Mouse (Mus musculus) midbrain, embryonic 16.5 days (tissue): Measurements from ENCODE around the gene Aak1. TPM values are rescaled to one million over a fixed set of nuclear protein-coding genes. Genes with fewer than 3 reads are reported as not detected.

ENCODE experiments used
- ATAC-seq: fragments of 200-750 bp; cut with Nextera tagmentation; 2 replicates; pipeline ENCODE4 v1.8.0; 2017; ENCODE audit warnings: moderate TSS enrichment
- H3K27ac ChIP-seq: fragments of 300-500 bp; sonication (generic); 2 replicates; pipeline ENCODE4 v1.5.1; 2014; ENCODE audit warnings: mild to moderate bottlenecking, low read length, mixed read lengths
- H3K27me3 ChIP-seq: fragments of 300-500 bp; sonication (generic); 2 replicates; pipeline ENCODE4 v1.6.1; 2014; ENCODE audit warnings: low read depth, low read length, mixed read lengths; ENCODE audit not compliant: control insufficient read depth, insufficient read depth
- H3K36me3 ChIP-seq: fragments of 300-500 bp; sonication (generic); 2 replicates; pipeline ENCODE4 v1.6.1; 2014; ENCODE audit warnings: mild to moderate bottlenecking, low read length, moderate library complexity, mixed read lengths; ENCODE audit not compliant: control insufficient read depth, insufficient read depth
- H3K4me1 ChIP-seq: fragments of 300-500 bp; sonication (generic); 2 replicates; pipeline ENCODE4 v1.6.1; 2014; ENCODE audit warnings: mild to moderate bottlenecking, low read length, mixed read lengths; ENCODE audit not compliant: control insufficient read depth, insufficient read depth
- H3K4me2 ChIP-seq: fragments of 300-500 bp; sonication (generic); 2 replicates; pipeline ENCODE4 v1.6.1; 2014; ENCODE audit warnings: mild to moderate bottlenecking, low read length, mixed read lengths
- H3K4me3 ChIP-seq: fragments of 300-500 bp; sonication (generic); 2 replicates; pipeline ENCODE4 v1.5.1; 2014; ENCODE audit warnings: low read depth, mild to moderate bottlenecking, low read length, moderate library complexity, mixed read lengths
- H3K9ac ChIP-seq: fragments of 300-500 bp; sonication (generic); 2 replicates; pipeline ENCODE4 v1.6.1; 2014; ENCODE audit warnings: low read depth, low read length, mixed read lengths
- H3K9me3 ChIP-seq: fragments of 300-500 bp; sonication (generic); replicated peaks from 2 replicates; pipeline ENCODE4 v1.6.1; 2014; ENCODE audit warnings: mild to moderate bottlenecking, low read length, mixed read lengths; ENCODE audit not compliant: control insufficient read depth, poor library complexity, severe bottlenecking
- WGBS: fragments of 180-500 bp; shearing (Covaris S2); extraction: QIAGEN DNeasy Blood & Tissue Kit; methylation state at CpG from one replicate; pipeline ENCODE4 v1.1.7; 2014; 5-methylcytosine and 5-hydroxymethylcytosine counted together
- polyA plus RNA-seq: library from polyadenylated mRNA; unstranded; fragments of >200 nt; fragmentation: Nextera tagmentation; extraction: Ambion mirVana; gene quantifications from 2 replicates; pipeline ENCODE4 v1.2.1, GENCODE M21; 2015

Aak1 gene
- polyA plus RNA-seq, result 44.6 and 47.8 TPM in 2 replicates

GRCm38 (mm10) chr6:86848915-86849644, at the start of gene Aak1:
TSS of gene Aak1 (plus strand) at chr6:86849517.
- H3K4me2 ChIP-seq, result peak within 1 kb of the TSS; percentile 84
- ATAC-seq, result peak; percentile 95

GRCm38 (mm10) chr6:86800467-86800866, 48.9 kb upstream of the Aak1 start:
- no peaks in the 10 kb centered on the region for H3K36me3 ChIP-seq
- WGBS, result 95% methylated on average over 3 of the region's 3 CpGs

More at GRCm38 (mm10) chr6:86848915-86849644, at the start of gene Aak1:
- peak within 1 kb of the TSS; percentile 88 for H3K4me3 ChIP-seq
- H3K9ac ChIP-seq, result peak within 1 kb of the TSS; percentile 88
- no peaks in the 10 kb centered on the region for H3K27me3 ChIP-seq
- H3K4me1 ChIP-seq, result peaks cover 42% of the 10 kb centered on the region
- peak within 1 kb of the TSS; percentile 96 for H3K27ac ChIP-seq
- under 1% methylated on average over 48 of the region's 60 CpGs for WGBS
- H3K9me3 ChIP-seq, result no peaks in the 10 kb centered on the region
- H3K36me3 ChIP-seq, result no peaks in the 10 kb centered on the region

GRCm38 (mm10) chr6:86801431-86801830, 47.9 kb upstream of the Aak1 start:
- Histone ChIP-seq H3K9ac (no peak overlapping the region), H3K27me3 (no peaks in the 10 kb centered on the region), H3K4me3 (no peak overlapping the region), H3K4me1 (no peaks in the 10 kb centered on the region), H3K36me3 (no peaks in the 10 kb centered on the region), H3K27ac (no peak overlapping the region), H3K9me3 (no peaks in the 10 kb centered on the region), H3K4me2 (no peak overlapping the region)
- WGBS, result 49% methylated on average over 11 of the region's 11 CpGs
- no peak for ATAC-seq

More at GRCm38 (mm10) chr6:86800467-86800866, 48.9 kb upstream of the Aak1 start:
- no peak overlapping the region for H3K4me3 ChIP-seq
- H3K9ac ChIP-seq, result no peak overlapping the region
- no peaks in the 10 kb centered on the region for H3K27me3 ChIP-seq
- no peaks in the 10 kb centered on the region for H3K9me3 ChIP-seq
- ATAC-seq, result no peak
- no peak overlapping the region for H3K4me2 ChIP-seq
- no peak overlapping the region for H3K27ac ChIP-seq
- no peaks in the 10 kb centered on the region for H3K4me1 ChIP-seq

GRCm38 (mm10) chr6:86804646-86805045, 44.7 kb upstream of the Aak1 start:
- no peak overlapping the region for H3K4me3 ChIP-seq
- no peaks in the 10 kb centered on the region for H3K4me1 ChIP-seq
- no peak overlapping the region for H3K4me2 ChIP-seq
- H3K27ac ChIP-seq, result no peak overlapping the region
- no peaks in the 10 kb centered on the region for H3K27me3 ChIP-seq
- no peaks in the 10 kb centered on the region for H3K9me3 ChIP-seq
- no peak overlapping the region for H3K9ac ChIP-seq
- H3K36me3 ChIP-seq, result no peaks in the 10 kb centered on the region
- no peak for ATAC-seq
- 83% methylated on average over 3 of the region's 3 CpGs for WGBS

GRCm38 (mm10) chr6:86806455-86807086, 42.7 kb upstream of the Aak1 start:
- 0 out of 2 replicates have a peak, but pooled peaks cover 4% of the 10 kb centered on the region for H3K4me1 ChIP-seq
- H3K4me2 ChIP-seq, result no peak overlapping the region
- no peak for ATAC-seq
- H3K27me3 ChIP-seq, result no peaks in the 10 kb centered on the region
- H3K4me3 ChIP-seq, result no peak overlapping the region
- H3K27ac ChIP-seq, result no peak overlapping the region
- no peak overlapping the region for H3K9ac ChIP-seq
- 3% methylated on average over 5 of the region's 5 CpGs for WGBS
- H3K9me3 ChIP-seq, result no peaks in the 10 kb centered on the region
- no peaks in the 10 kb centered on the region for H3K36me3 ChIP-seq

GRCm38 (mm10) chr6:86812919-86813318, 36.4 kb upstream of the Aak1 start:
- Histone ChIP-seq H3K27ac (no peak overlapping the region), H3K4me3 (no peak overlapping the region), H3K9ac (no peak overlapping the region)

GRCm38 (mm10) chr6:86813341-86813740, 36.0 kb upstream of the Aak1 start:
- H3K9ac ChIP-seq, result no peak overlapping the region
- WGBS, result 22% methylated on average over 3 of the region's 3 CpGs
- no peaks in the 10 kb centered on the region for H3K36me3 ChIP-seq
- H3K4me1 ChIP-seq, result peaks cover 4% of the 10 kb centered on the region; the same call in 1 of the 2 replicates
- no peak overlapping the region for H3K4me3 ChIP-seq
- H3K27me3 ChIP-seq, result no peaks in the 10 kb centered on the region
- H3K9me3 ChIP-seq, result no peaks in the 10 kb centered on the region
- H3K27ac ChIP-seq, result no peak overlapping the region
- ATAC-seq, result no peak
- H3K4me2 ChIP-seq, result no peak overlapping the region

More at GRCm38 (mm10) chr6:86812919-86813318, 36.4 kb upstream of the Aak1 start:
- H3K9me3 ChIP-seq, result no peaks in the 10 kb centered on the region
- ATAC-seq, result no peak
- no peak overlapping the region for H3K4me2 ChIP-seq
- peaks cover 4% of the 10 kb centered on the region; the same call in 1 of the 2 replicates for H3K4me1 ChIP-seq
- no peaks in the 10 kb centered on the region for H3K27me3 ChIP-seq
- no peaks in the 10 kb centered on the region for H3K36me3 ChIP-seq
- 61% methylated on average over 4 of the region's 4 CpGs for WGBS

- H3K27ac ChIP-seq, result no peak overlapping the region
- peak overlapping the region; percentile 38; the same call in 1 of the 2 replicates for H3K4me2 ChIP-seq
- H3K27me3 ChIP-seq, result no peaks in the 10 kb centered on the region
- WGBS, result 40% methylated on average over 3 of the region's 3 CpGs
- no peak overlapping the region for H3K4me3 ChIP-seq
- no peak overlapping the region; the same call in 1 of the 2 replicates for H3K9ac ChIP-seq
- no peaks in the 10 kb centered on the region for H3K9me3 ChIP-seq
- no peak for ATAC-seq
- H3K36me3 ChIP-seq, result no peaks in the 10 kb centered on the region
- peaks cover 4% of the 10 kb centered on the region; the same call in 1 of the 2 replicates for H3K4me1 ChIP-seq
Measured at GRCm38 (mm10) chr6:86814926-86815325, 34.4 kb upstream of the Aak1 start.

GRCm38 (mm10) chr6:86815436-86815835, 33.9 kb upstream of the Aak1 start:
- Histone ChIP-seq H3K36me3 (no peaks in the 10 kb centered on the region), H3K9me3 (no peaks in the 10 kb centered on the region), H3K27ac (no peak overlapping the region), H3K9ac (0 out of 2 replicates have a peak overlapping the region, but pooled peaks have one; percentile 4), H3K4me2 (peak overlapping the region; percentile 38; the same call in 1 of the 2 replicates), H3K4me1 (no peaks in the 10 kb centered on the region; the same call in 1 of the 2 replicates), H3K27me3 (no peaks in the 10 kb centered on the region), H3K4me3 (no peak overlapping the region)
- no peak; the same call in 1 of the 2 replicates for ATAC-seq
- WGBS, result 5% methylated on average over 7 of the region's 7 CpGs
